Mouse (Mus musculus): Measurements from ENCODE around the gene Fbxo3. TPM values are rescaled to one million over a fixed set of nuclear protein-coding genes. Genes with fewer than 3 reads are reported as not detected.
"Not testable (repeated sequence)": the region's sequence is repeated elsewhere in the genome, so short reads cannot be mapped to it uniquely, and the experiment has no call there.

Fbxo3 gene
- polyA plus RNA-seq, 1 experiment: 24.5 TPM

DNA sequence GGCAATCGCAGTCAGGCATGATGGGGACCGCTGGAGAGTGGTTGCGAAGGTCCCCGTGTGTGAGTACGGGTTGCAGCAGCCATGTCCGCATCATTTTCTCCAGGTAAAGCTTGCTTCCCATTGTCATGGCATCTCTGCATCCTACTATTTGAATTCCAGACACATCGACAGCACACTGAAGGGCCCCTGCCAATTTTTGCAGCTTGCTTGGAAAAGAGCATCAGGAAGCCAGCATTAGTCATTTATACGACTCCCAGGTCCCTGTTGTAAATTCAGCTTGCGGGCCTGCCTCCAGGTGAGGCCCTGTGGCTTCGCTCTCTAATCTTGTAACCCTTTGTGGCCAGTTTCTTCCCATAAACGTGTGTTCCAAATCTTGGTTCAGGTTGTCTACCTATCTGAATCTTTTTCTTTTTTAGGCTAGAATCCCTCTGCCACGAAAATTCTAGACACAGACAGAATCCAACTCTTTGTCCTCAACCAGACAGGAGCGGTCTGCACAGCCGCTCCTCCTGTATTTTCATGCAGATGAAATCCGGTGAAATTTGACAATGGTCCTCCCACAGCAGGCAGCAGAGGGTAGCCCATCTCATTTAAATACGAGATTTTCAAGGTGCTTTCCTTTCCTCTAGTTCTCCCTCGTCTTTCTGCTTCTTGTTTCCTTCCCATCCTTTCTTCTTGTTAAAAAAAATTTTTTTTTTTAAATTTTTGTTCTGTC, 34.7 kb upstream of the Fbxo3 start:
- no peaks in the 10 kb centered on the region for H3K36me3 ChIP-seq (ENCODE audit: control insufficient read depth, insufficient read depth, low read length)
- H3K4me1 ChIP-seq (replicated peaks; ENCODE audit: control insufficient read depth, insufficient read depth, low read length): no peaks in the 10 kb centered on the region
- H3K27ac ChIP-seq (ENCODE audit: control insufficient read depth, insufficient read depth, low read length): no peak overlapping the region
- 88% methylated on average over 17 of the region's 17 CpGs for WGBS
- no peak for TF ChIP-seq CTCF (IDR thresholded peaks at IDR 0.05; ENCODE audit: borderline replicate concordance, control insufficient read depth, extremely low read depth, insufficient read depth, low read length, poor library complexity)
- no peak for TF ChIP-seq POLR2A (IDR thresholded peaks at IDR 0.05; ENCODE audit: control insufficient read depth, extremely low read depth, insufficient read depth, low read length, poor library complexity)
- no peak overlapping the region for H3K4me3 ChIP-seq (ENCODE audit: control insufficient read depth, insufficient read depth, low read length)
- H3K27me3 ChIP-seq (ENCODE audit: control insufficient read depth, insufficient read depth, low read length): no peaks in the 10 kb centered on the region
- no peak for DNase-seq

- WGBS: 7% methylated on average over 2 of the region's 2 CpGs
- TF ChIP-seq POLR2A (IDR thresholded peaks at IDR 0.05; ENCODE audit: control insufficient read depth, extremely low read depth, insufficient read depth, low read length, poor library complexity): no peak
- no peak for TF ChIP-seq CTCF (IDR thresholded peaks at IDR 0.05; ENCODE audit: borderline replicate concordance, control insufficient read depth, extremely low read depth, insufficient read depth, low read length, poor library complexity)
- Histone ChIP-seq H3K4me1 (replicated peaks; ENCODE audit: control insufficient read depth, insufficient read depth, low read length) (no peaks in the 10 kb centered on the region), H3K27ac (ENCODE audit: control insufficient read depth, insufficient read depth, low read length) (no peak overlapping the region), H3K4me3 (ENCODE audit: control insufficient read depth, insufficient read depth, low read length) (no peak overlapping the region), H3K36me3 (ENCODE audit: control insufficient read depth, insufficient read depth, low read length) (no peaks in the 10 kb centered on the region), H3K27me3 (ENCODE audit: control insufficient read depth, insufficient read depth, low read length) (no peaks in the 10 kb centered on the region)
- no peak for DNase-seq
Measured at GRCm38 (mm10) chr2:104001076-104001475, 26.4 kb upstream of the Fbxo3 start.

GRCm38 (mm10) chr2:104001861-104002260, 25.7 kb upstream of the Fbxo3 start:
- H3K27me3 ChIP-seq (ENCODE audit: control insufficient read depth, insufficient read depth, low read length): no peaks in the 10 kb centered on the region
- no peak for DNase-seq

DNA sequence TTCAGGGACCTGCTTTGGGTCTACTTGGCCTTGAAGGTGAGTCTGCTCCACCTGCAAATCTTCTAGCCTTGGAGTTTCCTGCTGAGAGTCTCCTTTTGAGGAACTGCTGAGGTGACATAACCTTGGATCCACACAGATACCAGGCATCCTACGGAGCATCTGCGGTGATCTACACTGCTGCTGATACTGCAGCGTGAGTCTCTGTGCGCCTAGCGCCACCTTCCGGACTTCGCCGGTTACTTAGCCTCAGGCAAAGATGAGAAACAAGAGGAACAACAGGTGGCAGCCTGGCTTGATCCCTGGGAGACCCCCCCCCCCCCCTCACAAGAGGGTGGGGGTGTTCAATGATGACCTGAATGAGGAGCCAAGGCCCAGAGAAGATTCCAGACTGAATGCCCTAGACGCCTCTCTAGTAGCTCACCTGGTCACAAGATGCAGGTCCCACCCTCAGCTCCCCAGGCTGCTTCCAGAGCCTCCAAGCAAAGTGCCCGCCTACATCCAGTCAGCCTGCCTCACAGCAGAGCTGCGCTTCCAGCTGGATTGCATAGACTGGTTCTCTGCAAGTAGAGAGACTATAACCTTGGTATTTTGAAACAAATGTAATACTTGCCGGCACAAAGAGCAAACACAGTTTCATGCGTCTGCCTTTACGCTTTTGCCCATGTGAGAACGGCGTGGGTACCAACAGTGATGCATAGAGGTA, 24.7 kb upstream of the Fbxo3 start:
- no peaks in the 10 kb centered on the region for H3K27me3 ChIP-seq (ENCODE audit: control insufficient read depth, insufficient read depth, low read length)
- peak; percentile 52; the same call in 1 of the 2 replicates for TF ChIP-seq CTCF (IDR thresholded peaks at IDR 0.05; ENCODE audit: borderline replicate concordance, control insufficient read depth, extremely low read depth, insufficient read depth, low read length, poor library complexity)
- no peak for TF ChIP-seq POLR2A (IDR thresholded peaks at IDR 0.05; ENCODE audit: control insufficient read depth, extremely low read depth, insufficient read depth, low read length, poor library complexity)
- no peak overlapping the region for H3K27ac ChIP-seq (ENCODE audit: control insufficient read depth, insufficient read depth, low read length)
- DNase-seq: peak; percentile 46
- no peaks in the 10 kb centered on the region for H3K4me1 ChIP-seq (replicated peaks; ENCODE audit: control insufficient read depth, insufficient read depth, low read length)
- no peaks in the 10 kb centered on the region for H3K36me3 ChIP-seq (ENCODE audit: control insufficient read depth, insufficient read depth, low read length)
- whole genome bisulfite sequencing: 39% methylated on average over 16 of the region's 16 CpGs
- H3K4me3 ChIP-seq (ENCODE audit: control insufficient read depth, insufficient read depth, low read length): no peak overlapping the region

More at GRCm38 (mm10) chr2:104001861-104002260, 25.7 kb upstream of the Fbxo3 start:
- 67% methylated on average over 4 of the region's 4 CpGs for WGBS
- TF ChIP-seq CTCF (IDR thresholded peaks at IDR 0.05; ENCODE audit: borderline replicate concordance, control insufficient read depth, extremely low read depth, insufficient read depth, low read length, poor library complexity) (no peak), POLR2A (IDR thresholded peaks at IDR 0.05; ENCODE audit: control insufficient read depth, extremely low read depth, insufficient read depth, low read length, poor library complexity) (no peak)
- H3K4me3 ChIP-seq (ENCODE audit: control insufficient read depth, insufficient read depth, low read length): no peak overlapping the region
- H3K27ac ChIP-seq (ENCODE audit: control insufficient read depth, insufficient read depth, low read length): no peak overlapping the region
- no peaks in the 10 kb centered on the region for H3K4me1 ChIP-seq (replicated peaks; ENCODE audit: control insufficient read depth, insufficient read depth, low read length)
- no peaks in the 10 kb centered on the region for H3K36me3 ChIP-seq (ENCODE audit: control insufficient read depth, insufficient read depth, low read length)

GRCm38 (mm10) chr2:104007793-104008519, 19.6 kb upstream of the Fbxo3 start:
- 90% methylated on average over 7 of the region's 7 CpGs for WGBS
- no peaks in the 10 kb centered on the region for H3K4me1 ChIP-seq (replicated peaks; ENCODE audit: control insufficient read depth, insufficient read depth, low read length)
- H3K27ac ChIP-seq (ENCODE audit: control insufficient read depth, insufficient read depth, low read length): no peak overlapping the region
- TF ChIP-seq CTCF (IDR thresholded peaks at IDR 0.05; ENCODE audit: borderline replicate concordance, control insufficient read depth, extremely low read depth, insufficient read depth, low read length, poor library complexity) (no peak), POLR2A (IDR thresholded peaks at IDR 0.05; ENCODE audit: control insufficient read depth, extremely low read depth, insufficient read depth, low read length, poor library complexity) (no peak)
- no peaks in the 10 kb centered on the region for H3K27me3 ChIP-seq (ENCODE audit: control insufficient read depth, insufficient read depth, low read length)
- no peak overlapping the region for H3K4me3 ChIP-seq (ENCODE audit: control insufficient read depth, insufficient read depth, low read length)
- DNase-seq: no peak
- H3K36me3 ChIP-seq (ENCODE audit: control insufficient read depth, insufficient read depth, low read length): no peaks in the 10 kb centered on the region

- not testable (repeated sequence) for H3K27ac ChIP-seq (ENCODE audit: control insufficient read depth, insufficient read depth, low read length); H3K4me1 ChIP-seq (replicated peaks; ENCODE audit: control insufficient read depth, insufficient read depth, low read length); H3K36me3 ChIP-seq (ENCODE audit: control insufficient read depth, insufficient read depth, low read length); DNase-seq; H3K27me3 ChIP-seq (ENCODE audit: control insufficient read depth, insufficient read depth, low read length); H3K4me3 ChIP-seq (ENCODE audit: control insufficient read depth, insufficient read depth, low read length)
- 99% methylated on average over 3 of the region's 3 CpGs for WGBS
Measured at GRCm38 (mm10) chr2:104008853-104009252, 18.7 kb upstream of the Fbxo3 start.

Measured in thymus, adult 2 months (tissue).